Mouse (Mus musculus): ENCODE data around the gene Syn3. TPM values are rescaled to one million over a fixed set of nuclear protein-coding genes. Genes with fewer than 3 reads are reported as not detected.
A peak's percentile ranks its signal among the peaks of the same experiment; 100 is the strongest.

The Syn3 gene
- polyA plus RNA-seq, 1 experiment from 2014 or later, result 24.8 TPM

DNA sequence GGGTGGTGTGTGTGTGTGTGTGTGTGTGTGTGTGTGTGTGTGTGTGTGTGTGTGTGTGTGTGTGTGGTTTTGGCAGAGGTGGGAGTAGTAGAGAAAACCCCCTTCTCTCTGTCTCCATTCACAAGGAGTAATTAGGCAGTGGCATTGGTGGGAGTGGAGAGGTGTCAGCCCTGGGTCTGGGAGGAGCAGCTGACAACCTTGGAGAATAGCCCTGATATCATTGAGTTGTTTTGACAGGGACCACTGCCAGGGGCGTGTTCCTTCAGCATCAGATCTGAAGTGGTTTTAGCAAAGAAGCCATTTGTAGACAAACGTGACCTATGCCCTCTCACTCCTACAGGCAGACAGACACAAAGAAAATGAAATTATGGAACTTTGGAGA, 195.2 kb downstream of the Syn3 start:
- ATAC-seq, result no peak
- no peak overlapping the region for H3K4me2 ChIP-seq (ENCODE audit: low read length)
- H3K27ac ChIP-seq (ENCODE audit: low read length), result no peak overlapping the region
- no peaks in the 10 kb centered on the region for H3K36me3 ChIP-seq (ENCODE audit: control insufficient read depth, insufficient read depth)
- no peaks in the 10 kb centered on the region for H3K9me3 ChIP-seq (ENCODE audit: control insufficient read depth, low read length)
- H3K9ac ChIP-seq (replicated peaks; ENCODE audit: low read depth, low read length), result no peak overlapping the region
- peaks cover 31% of the 10 kb centered on the region for H3K4me1 ChIP-seq (replicated peaks; ENCODE audit: control insufficient read depth, insufficient read depth, low read length)
- H3K27me3 ChIP-seq (replicated peaks; ENCODE audit: control insufficient read depth, insufficient read depth, low read length), result 0 out of 2 replicates have a peak, but pooled peaks cover 6% of the 10 kb centered on the region
- H3K4me3 ChIP-seq (replicated peaks; ENCODE audit: low read length), result no peak overlapping the region
- 40% methylated on average over 2 of the region's 2 CpGs for WGBS

DNA sequence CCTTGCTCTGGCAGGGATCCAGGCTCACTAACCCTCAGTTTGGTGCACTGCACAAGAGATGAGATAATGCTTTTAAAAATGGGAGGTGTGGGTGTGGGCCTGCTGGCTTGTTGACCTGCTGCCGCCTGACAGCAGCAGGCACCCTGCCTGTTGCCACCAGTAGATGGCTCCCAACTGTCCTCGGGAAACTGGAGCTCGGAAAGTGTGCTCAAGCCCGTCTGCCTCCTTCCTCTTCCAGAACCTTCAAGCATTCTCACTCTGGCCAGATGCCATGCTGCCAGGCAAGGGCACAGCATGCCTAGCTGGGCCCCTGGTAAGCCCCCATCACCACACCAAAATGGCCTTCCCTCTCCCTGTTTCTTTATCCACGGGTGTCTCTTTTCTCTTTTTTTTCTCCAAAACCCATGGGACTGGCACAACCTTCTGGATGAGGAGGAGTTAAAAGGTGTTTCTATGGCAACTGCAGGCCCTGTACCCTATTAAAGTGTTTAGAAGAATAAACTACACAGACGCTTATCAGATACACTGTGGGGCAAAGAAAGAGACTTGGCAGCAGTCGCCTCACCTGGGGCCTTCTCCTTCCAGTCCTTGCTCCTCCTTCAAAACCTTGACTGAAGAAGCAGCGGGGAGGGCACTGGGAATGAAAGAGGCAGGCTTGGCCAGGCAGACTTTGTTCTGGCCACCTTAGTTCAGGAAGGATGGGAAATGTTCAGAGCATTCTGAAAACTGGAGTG, 195.8 kb downstream of the Syn3 start:
- 9% methylated on average over 8 of the region's 8 CpGs for WGBS
- Histone ChIP-seq H3K27me3 (replicated peaks; ENCODE audit: control insufficient read depth, insufficient read depth, low read length) (0 out of 2 replicates have a peak, but pooled peaks cover 6% of the 10 kb centered on the region), H3K27ac (ENCODE audit: low read length) (no peak overlapping the region), H3K9me3 (ENCODE audit: control insufficient read depth, low read length) (no peaks in the 10 kb centered on the region), H3K4me1 (replicated peaks; ENCODE audit: control insufficient read depth, insufficient read depth, low read length) (peaks cover 31% of the 10 kb centered on the region), H3K4me3 (replicated peaks; ENCODE audit: low read length) (no peak overlapping the region), H3K9ac (replicated peaks; ENCODE audit: low read depth, low read length) (no peak overlapping the region), H3K36me3 (ENCODE audit: control insufficient read depth, insufficient read depth) (no peaks in the 10 kb centered on the region), H3K4me2 (ENCODE audit: low read length) (peak overlapping the region; percentile 25)
- peak; percentile 49 for ATAC-seq

DNA sequence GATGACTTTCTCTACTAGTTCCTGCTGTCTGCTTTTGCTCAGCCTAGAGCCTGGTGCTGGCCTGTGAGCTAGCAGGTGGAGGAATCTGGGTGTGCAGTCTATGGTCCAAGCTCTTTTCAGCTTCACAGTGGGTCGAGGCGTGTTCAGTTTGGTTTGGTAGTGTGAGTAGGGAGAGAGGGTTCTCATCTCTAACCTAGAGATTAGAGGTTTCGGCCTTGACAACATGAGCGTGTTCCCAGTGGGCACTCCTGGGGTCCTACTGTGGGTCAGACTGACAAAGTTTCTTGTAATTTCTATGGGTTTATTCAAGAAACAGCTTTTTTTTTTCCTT, 196.4 kb downstream of the Syn3 start:
- WGBS, result 64% methylated on average over 4 of the region's 4 CpGs
- Histone ChIP-seq H3K4me3 (replicated peaks; ENCODE audit: low read length) (no peak overlapping the region), H3K9ac (replicated peaks; ENCODE audit: low read depth, low read length) (no peak overlapping the region), H3K9me3 (ENCODE audit: control insufficient read depth, low read length) (no peaks in the 10 kb centered on the region), H3K4me1 (replicated peaks; ENCODE audit: control insufficient read depth, insufficient read depth, low read length) (peaks cover 31% of the 10 kb centered on the region), H3K27me3 (replicated peaks; ENCODE audit: control insufficient read depth, insufficient read depth, low read length) (0 out of 2 replicates have a peak, but pooled peaks cover 6% of the 10 kb centered on the region), H3K27ac (ENCODE audit: low read length) (no peak overlapping the region), H3K4me2 (ENCODE audit: low read length) (peak overlapping the region; percentile 100; the same call in 1 of the 2 replicates), H3K36me3 (ENCODE audit: control insufficient read depth, insufficient read depth) (no peaks in the 10 kb centered on the region)
- ATAC-seq, result no peak

DNA sequence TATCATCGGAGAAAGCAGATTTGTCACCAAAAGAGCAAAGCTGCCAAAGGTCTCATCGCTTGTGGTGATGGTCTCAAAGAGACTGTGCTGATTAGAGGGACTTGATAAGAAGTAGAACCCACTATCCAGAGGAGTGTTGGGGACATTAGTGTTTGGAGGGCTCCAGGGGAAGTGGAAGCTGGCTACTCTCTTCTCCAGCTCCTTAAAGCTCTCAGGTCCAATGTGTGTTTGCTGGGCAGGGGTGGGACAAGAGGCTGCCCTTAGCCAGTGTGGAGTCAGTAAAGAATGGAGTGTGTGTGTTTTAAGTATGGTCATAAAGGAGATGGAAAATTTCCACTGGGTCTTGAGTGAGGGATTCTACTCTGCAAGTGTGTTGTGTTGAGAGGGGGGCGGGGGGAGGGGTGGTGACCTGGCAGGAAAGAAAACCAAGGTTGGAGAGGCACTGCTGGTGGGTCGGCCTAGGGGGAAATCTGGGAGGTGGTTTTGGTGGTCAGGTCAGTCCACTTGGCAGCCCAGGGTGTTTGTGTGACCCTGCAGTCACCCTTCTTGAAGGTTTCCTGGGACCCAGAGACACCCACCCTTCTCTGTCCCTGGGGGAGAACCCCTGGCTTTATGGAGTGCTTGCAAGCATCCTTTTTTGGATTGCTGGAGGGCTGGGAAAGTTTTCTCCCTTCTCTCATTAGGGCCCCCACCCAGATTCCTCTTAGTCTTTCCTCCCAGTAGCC, 196.9 kb downstream of the Syn3 start:
- Histone ChIP-seq H3K4me1 (replicated peaks; ENCODE audit: control insufficient read depth, insufficient read depth, low read length) (peaks cover 31% of the 10 kb centered on the region), H3K9ac (replicated peaks; ENCODE audit: low read depth, low read length) (peak overlapping the region; percentile 67), H3K4me2 (ENCODE audit: low read length) (peak overlapping the region; percentile 100), H3K9me3 (ENCODE audit: control insufficient read depth, low read length) (no peaks in the 10 kb centered on the region), H3K4me3 (replicated peaks; ENCODE audit: low read length) (peak overlapping the region; percentile 61), H3K36me3 (ENCODE audit: control insufficient read depth, insufficient read depth) (no peaks in the 10 kb centered on the region), H3K27ac (ENCODE audit: low read length) (no peak overlapping the region), H3K27me3 (replicated peaks; ENCODE audit: control insufficient read depth, insufficient read depth, low read length) (0 out of 2 replicates have a peak, but pooled peaks cover 6% of the 10 kb centered on the region)
- ATAC-seq, result no peak
- WGBS, result 30% methylated on average over 4 of the region's 4 CpGs

DNA sequence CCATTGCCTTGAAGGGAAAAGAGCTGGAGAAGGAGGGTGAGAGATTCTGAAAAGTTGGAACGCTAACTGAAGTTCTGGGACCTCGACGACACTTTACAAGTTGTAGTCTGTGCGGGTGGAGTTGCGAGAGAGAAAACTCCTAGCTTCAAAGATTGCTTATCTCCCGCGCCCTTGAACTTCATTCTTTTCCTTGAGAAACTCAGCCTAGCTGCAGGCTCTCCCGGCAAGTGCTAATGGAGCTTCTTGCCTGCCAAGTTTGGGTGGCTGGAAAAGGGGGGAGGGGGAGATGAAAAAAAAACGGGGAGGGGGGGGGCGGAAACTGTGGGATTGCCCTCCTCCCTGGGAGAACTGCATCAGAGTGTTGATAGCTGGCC, 197.6 kb downstream of the Syn3 start:
- WGBS, result 2% methylated on average over 10 of the region's 10 CpGs
- 0 out of 2 replicates have a peak, but pooled peaks cover 6% of the 10 kb centered on the region for H3K27me3 ChIP-seq (replicated peaks; ENCODE audit: control insufficient read depth, insufficient read depth, low read length)

DNA sequence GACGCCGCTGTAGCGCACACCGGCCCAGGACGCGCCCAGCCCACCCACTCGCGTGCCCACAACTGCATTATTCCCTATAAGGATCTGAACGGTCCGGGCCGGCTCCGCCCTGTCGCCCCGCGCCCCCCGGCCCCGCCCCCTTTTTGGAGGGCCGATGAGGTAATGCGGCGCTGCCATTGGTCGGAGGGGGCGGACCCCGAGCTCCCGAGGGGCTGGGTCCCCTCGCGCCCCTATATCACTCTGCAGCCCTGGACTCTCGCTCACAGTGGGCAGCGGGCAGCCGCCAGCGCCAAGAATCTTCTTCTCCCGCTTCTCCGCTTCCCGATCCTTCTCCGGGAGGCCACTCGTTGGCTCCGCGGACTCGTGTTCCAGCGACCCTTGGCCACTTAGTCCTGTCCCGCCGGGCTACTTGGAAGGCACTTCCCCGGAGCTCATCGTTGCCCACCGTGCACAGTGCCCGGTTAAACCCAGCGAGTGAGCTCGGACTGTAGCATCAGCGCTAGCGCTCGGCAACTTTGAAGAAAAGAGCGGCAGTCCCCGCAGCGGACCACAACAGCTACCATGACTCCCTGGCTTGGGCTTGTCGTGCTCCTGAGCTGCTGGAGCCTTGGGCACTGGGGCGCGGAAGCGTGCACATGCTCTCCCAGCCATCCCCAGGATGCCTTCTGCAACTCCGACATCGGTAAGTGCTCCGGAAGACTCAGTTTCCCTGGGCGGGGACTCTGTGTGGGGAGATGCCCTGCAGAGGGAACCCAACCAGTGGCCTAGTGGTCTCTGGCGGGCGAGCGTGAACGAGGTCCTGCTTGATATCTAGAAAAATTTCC, 198.2 kb downstream of the Syn3 start, which contains the start of gene Timp3:
Gene Timp3 (plus strand): TSS at position 80 of the 824 bp plus-strand sequence.
- Histone ChIP-seq H3K4me2 (ENCODE audit: low read length) (peak within 1 kb of the TSS; percentile 100), H3K9me3 (ENCODE audit: control insufficient read depth, low read length) (no peaks in the 10 kb centered on the region), H3K4me3 (replicated peaks; ENCODE audit: low read length) (peak within 1 kb of the TSS; percentile 61), H3K36me3 (ENCODE audit: control insufficient read depth, insufficient read depth) (no peaks in the 10 kb centered on the region), H3K4me1 (replicated peaks; ENCODE audit: control insufficient read depth, insufficient read depth, low read length) (peaks cover 37% of the 10 kb centered on the region), H3K27ac (ENCODE audit: low read length) (no peak within 1 kb of the TSS), H3K27me3 (replicated peaks; ENCODE audit: control insufficient read depth, insufficient read depth, low read length) (0 out of 2 replicates have a peak, but pooled peaks cover 6% of the 10 kb centered on the region), H3K9ac (replicated peaks; ENCODE audit: low read depth, low read length) (peak within 1 kb of the TSS; percentile 67)
- ATAC-seq, result peak; percentile 84
- WGBS, result under 1% methylated on average over 53 of the region's 65 CpGs

More for the DNA sequence above, 197.6 kb downstream of the Syn3 start:
- peak overlapping the region; percentile 100 for H3K4me2 ChIP-seq (ENCODE audit: low read length)
- H3K36me3 ChIP-seq (ENCODE audit: control insufficient read depth, insufficient read depth), result no peaks in the 10 kb centered on the region
- peak overlapping the region; percentile 61 for H3K4me3 ChIP-seq (replicated peaks; ENCODE audit: low read length)
- no peaks in the 10 kb centered on the region for H3K9me3 ChIP-seq (ENCODE audit: control insufficient read depth, low read length)
- H3K27ac ChIP-seq (ENCODE audit: low read length), result no peak overlapping the region
- H3K4me1 ChIP-seq (replicated peaks; ENCODE audit: control insufficient read depth, insufficient read depth, low read length), result peaks cover 33% of the 10 kb centered on the region
- no peak for ATAC-seq
- peak overlapping the region; percentile 67 for H3K9ac ChIP-seq (replicated peaks; ENCODE audit: low read depth, low read length)

DNA sequence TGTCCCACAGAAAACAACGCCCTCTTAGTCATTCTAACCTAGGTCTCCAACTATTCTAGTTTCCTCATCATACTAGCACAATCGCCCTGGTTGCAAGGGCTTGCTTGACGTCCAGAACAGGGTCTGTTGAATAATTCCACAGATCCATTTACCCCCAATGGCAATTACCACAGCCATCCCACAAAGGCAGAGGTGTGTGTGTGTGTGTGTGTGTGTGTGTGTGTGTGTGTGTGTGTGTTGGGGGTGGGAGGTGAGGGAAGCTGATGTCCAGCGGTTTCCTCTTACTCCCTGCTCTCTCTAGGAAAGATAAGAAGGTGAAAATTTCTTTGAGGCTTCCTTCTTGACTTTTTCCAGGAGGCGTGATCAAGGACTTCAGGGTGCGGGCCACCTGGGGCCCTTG, 198.9 kb downstream of the Syn3 start:
- Histone ChIP-seq H3K27me3 (replicated peaks; ENCODE audit: control insufficient read depth, insufficient read depth, low read length) (0 out of 2 replicates have a peak, but pooled peaks cover 6% of the 10 kb centered on the region), H3K4me1 (replicated peaks; ENCODE audit: control insufficient read depth, insufficient read depth, low read length) (peaks cover 37% of the 10 kb centered on the region), H3K9me3 (ENCODE audit: control insufficient read depth, low read length) (no peaks in the 10 kb centered on the region), H3K4me2 (ENCODE audit: low read length) (peak overlapping the region; percentile 100), H3K36me3 (ENCODE audit: control insufficient read depth, insufficient read depth) (no peaks in the 10 kb centered on the region), H3K27ac (ENCODE audit: low read length) (no peak overlapping the region), H3K4me3 (replicated peaks; ENCODE audit: low read length) (peak overlapping the region; percentile 61), H3K9ac (replicated peaks; ENCODE audit: low read depth, low read length) (peak overlapping the region; percentile 67)
- 40% methylated on average over 6 of the region's 6 CpGs for WGBS
- no peak for ATAC-seq

DNA sequence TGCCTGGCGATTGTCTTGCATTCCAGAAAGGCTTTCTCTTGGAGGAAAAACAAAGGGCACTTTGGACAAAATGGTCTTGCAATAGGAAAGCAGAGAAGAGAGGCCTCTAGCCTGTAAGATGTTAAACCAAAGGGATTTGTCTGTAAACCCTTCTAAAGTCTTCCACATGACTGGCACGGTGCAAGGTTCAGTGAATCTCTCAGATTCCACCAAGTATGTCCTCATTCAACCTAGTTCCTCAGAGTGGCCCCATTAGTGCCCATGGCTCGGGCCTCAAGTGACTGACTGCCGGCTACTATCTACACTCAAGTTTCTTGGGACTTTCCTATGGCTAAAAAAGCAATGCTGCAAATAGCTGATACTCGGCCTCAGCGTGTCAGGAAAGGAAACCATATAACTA, 200.4 kb downstream of the Syn3 start:
- no peak overlapping the region for H3K4me2 ChIP-seq (ENCODE audit: low read length)
- ATAC-seq, result no peak
- H3K9ac ChIP-seq (replicated peaks; ENCODE audit: low read depth, low read length), result no peak overlapping the region
- no peak overlapping the region for H3K4me3 ChIP-seq (replicated peaks; ENCODE audit: low read length)
- H3K27me3 ChIP-seq (replicated peaks; ENCODE audit: control insufficient read depth, insufficient read depth, low read length), result 0 out of 2 replicates have a peak, but pooled peaks cover 6% of the 10 kb centered on the region
- peaks cover 32% of the 10 kb centered on the region for H3K4me1 ChIP-seq (replicated peaks; ENCODE audit: control insufficient read depth, insufficient read depth, low read length)
- H3K36me3 ChIP-seq (ENCODE audit: control insufficient read depth, insufficient read depth), result no peaks in the 10 kb centered on the region
- no peaks in the 10 kb centered on the region for H3K9me3 ChIP-seq (ENCODE audit: control insufficient read depth, low read length)
- WGBS, result 61% methylated on average over 6 of the region's 6 CpGs
- H3K27ac ChIP-seq (ENCODE audit: low read length), result no peak overlapping the region

DNA sequence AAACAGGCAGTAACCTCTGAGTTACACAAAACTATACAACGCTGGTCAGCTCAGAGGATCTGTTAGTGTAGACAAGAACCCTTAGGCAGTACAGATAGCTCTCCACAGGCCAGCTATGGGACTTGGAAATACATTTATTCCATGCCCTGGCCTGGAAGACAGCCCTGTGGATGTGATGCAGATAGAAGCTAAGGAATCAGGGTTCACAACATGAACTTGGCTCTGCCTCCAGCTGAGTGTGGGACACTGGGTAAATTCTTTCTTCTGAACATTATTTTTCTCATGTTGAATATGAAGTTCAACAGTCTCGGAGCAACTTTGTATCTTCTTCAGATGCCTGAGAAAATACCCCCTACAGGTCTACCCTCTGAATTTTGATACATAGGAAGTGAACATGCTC, 201.4 kb downstream of the Syn3 start:
- H3K27me3 ChIP-seq (replicated peaks; ENCODE audit: control insufficient read depth, insufficient read depth, low read length), result 0 out of 2 replicates have a peak, but pooled peaks cover 6% of the 10 kb centered on the region
- 94% methylated on average over 2 of the region's 2 CpGs for WGBS

More for the DNA sequence above, 201.4 kb downstream of the Syn3 start:
- no peaks in the 10 kb centered on the region for H3K36me3 ChIP-seq (ENCODE audit: control insufficient read depth, insufficient read depth)
- H3K4me2 ChIP-seq (ENCODE audit: low read length), result no peak overlapping the region
- no peak for ATAC-seq
- no peak overlapping the region for H3K9ac ChIP-seq (replicated peaks; ENCODE audit: low read depth, low read length)
- no peak overlapping the region for H3K27ac ChIP-seq (ENCODE audit: low read length)
- no peak overlapping the region for H3K4me3 ChIP-seq (replicated peaks; ENCODE audit: low read length)
- peaks cover 24% of the 10 kb centered on the region for H3K4me1 ChIP-seq (replicated peaks; ENCODE audit: control insufficient read depth, insufficient read depth, low read length)
- H3K9me3 ChIP-seq (ENCODE audit: control insufficient read depth, low read length), result no peaks in the 10 kb centered on the region

Measured in forebrain, embryonic 16.5 days (tissue).